Mouse (Mus musculus) forebrain, embryonic 14.5 days (tissue): ENCODE measurements at regions not wholly inside any gene's neighbourhood (a gene's known extent, or its start where the extent isn't known, plus 50 kb on each side); places are given as distances from the start of the nearest gene placed in this dataset.
"Not testable (repeated sequence)": the region's sequence is repeated elsewhere in the genome, so short reads cannot be mapped to it uniquely, and the experiment has no call there.

ENCODE experiments used
- ATAC-seq: fragments of 200-750 bp; cut with Nextera tagmentation; 2 replicates; pipeline ENCODE4 v1.8.0; 2017; ENCODE audit warnings: mild to moderate bottlenecking, moderate library complexity
- DNase-seq: peaks from one replicate; pipeline ENCODE4 v3.0.0-alpha.2; 2015; ENCODE audit warnings: low spot score
- H3K27ac ChIP-seq: fragments of 300-500 bp; sonication (generic); 2 replicates; pipeline ENCODE4 v1.5.1; 2014; ENCODE audit warnings: low read depth, mild to moderate bottlenecking, control low read depth, low read length, moderate library complexity
- H3K27me3 ChIP-seq: fragments of 300-500 bp; sonication (generic); replicated peaks from 2 replicates; pipeline ENCODE4 v1.6.1; 2014; ENCODE audit warnings: low read length, control low read depth, mixed read lengths; ENCODE audit not compliant: control insufficient read depth, insufficient read depth
- H3K36me3 ChIP-seq: fragments of 300-500 bp; sonication (generic); 2 replicates; pipeline ENCODE4 v1.6.1; 2014; ENCODE audit warnings: low read length, control low read depth; ENCODE audit not compliant: control insufficient read depth, insufficient read depth
- H3K4me1 ChIP-seq: fragments of 300-500 bp; sonication (generic); 2 replicates; pipeline ENCODE4 v1.6.1; 2014; ENCODE audit warnings: antibody characterized with exemption, low read length, control low read depth; ENCODE audit not compliant: control insufficient read depth, insufficient read depth
- H3K4me2 ChIP-seq: fragments of 300-500 bp; sonication (generic); 2 replicates; pipeline ENCODE4 v1.6.1; 2014; ENCODE audit warnings: mild to moderate bottlenecking, control low read depth, low read length
- H3K4me3 ChIP-seq: fragments of 300-500 bp; sonication (generic); 2 replicates; pipeline ENCODE4 v1.5.1; 2014; ENCODE audit warnings: low read depth, low read length, control low read depth
- H3K9ac ChIP-seq: fragments of 300-500 bp; sonication (generic); 2 replicates; pipeline ENCODE4 v1.6.1; 2014; ENCODE audit warnings: mild to moderate bottlenecking, low read length, control low read depth, moderate library complexity
- H3K9me3 ChIP-seq: fragments of 300-500 bp; sonication (generic); replicated peaks from 2 replicates; pipeline ENCODE4 v1.6.1; 2016; ENCODE audit warnings: low read length, control low read depth, mixed read lengths; ENCODE audit not compliant: control insufficient read depth
- WGBS: fragments of 180-500 bp; shearing (Covaris S2); extraction: QIAGEN DNeasy Blood & Tissue Kit; methylation state at CpG from one replicate; pipeline ENCODE4 v1.1.7; 2014; 5-methylcytosine and 5-hydroxymethylcytosine counted together

DNA sequence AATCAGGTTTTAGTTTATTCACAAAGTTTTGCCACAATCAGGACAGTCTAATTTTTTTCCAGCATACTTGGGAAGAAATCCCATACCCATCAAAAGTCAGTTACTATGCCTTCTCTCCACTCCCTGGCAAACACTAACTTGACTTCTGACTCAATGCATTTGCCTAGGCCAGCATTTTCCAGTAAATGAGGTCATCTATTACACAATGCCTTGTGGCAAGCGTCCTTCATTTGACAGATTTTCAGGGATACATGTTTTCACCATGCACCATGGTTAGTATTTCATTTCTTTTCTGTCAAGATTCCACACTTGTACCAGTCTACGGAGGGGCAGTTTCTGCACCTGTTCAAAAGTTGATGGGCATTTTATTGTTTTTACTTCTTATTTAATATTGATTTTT lies 88.4 kb upstream of the Slc2a12 start:
- not testable (repeated sequence) for ATAC-seq, H3K9me3 ChIP-seq, H3K4me2 ChIP-seq, H3K27me3 ChIP-seq, H3K9ac ChIP-seq, H3K4me3 ChIP-seq, H3K27ac ChIP-seq, H3K4me1 ChIP-seq, H3K36me3 ChIP-seq, DNase-seq
- WGBS = 92% methylated on average over 2 of the region's 2 CpGs

DNA sequence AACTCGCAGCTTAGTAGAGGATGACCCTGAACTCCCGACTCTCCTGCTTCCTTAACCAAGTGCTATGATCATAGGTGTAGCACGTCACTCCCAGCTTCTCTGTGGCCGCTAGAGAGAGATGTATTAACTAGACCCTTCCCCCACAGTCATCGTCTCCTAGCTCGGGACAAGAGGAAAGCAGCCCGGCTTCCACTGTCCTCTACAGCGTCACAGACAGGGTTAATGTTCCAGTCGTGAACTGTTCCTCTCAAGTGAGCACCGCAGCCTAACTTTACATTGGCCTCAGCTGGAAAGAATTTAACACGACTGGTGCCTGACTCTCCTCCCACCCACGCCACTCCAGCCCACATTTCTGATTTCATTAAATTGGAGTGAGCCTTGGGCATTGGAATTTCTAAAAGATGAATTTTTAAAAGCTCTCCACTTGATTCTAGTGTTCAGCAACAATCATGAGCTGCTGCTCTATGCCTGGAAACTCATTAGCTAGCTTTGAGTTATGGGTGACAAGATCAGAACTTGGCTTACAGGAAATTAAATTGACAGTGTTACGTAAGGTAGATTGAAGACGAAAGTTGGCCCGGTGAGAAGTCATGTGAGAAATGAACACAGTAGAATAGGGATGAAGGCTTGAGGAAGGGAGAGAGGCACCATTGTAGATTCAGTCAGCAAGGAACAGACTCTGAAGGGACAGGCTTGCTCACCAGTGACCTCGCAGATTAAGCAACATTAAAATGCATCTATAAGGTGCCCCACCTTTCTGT lies 75.4 kb upstream of the Slc2a12 start:
- not testable (repeated sequence) for H3K27ac ChIP-seq, H3K36me3 ChIP-seq, H3K4me3 ChIP-seq, H3K9ac ChIP-seq, H3K4me1 ChIP-seq, H3K4me2 ChIP-seq, DNase-seq, ATAC-seq, H3K9me3 ChIP-seq, H3K27me3 ChIP-seq
- 86% methylated on average over 14 of the region's 16 CpGs for WGBS

DNA sequence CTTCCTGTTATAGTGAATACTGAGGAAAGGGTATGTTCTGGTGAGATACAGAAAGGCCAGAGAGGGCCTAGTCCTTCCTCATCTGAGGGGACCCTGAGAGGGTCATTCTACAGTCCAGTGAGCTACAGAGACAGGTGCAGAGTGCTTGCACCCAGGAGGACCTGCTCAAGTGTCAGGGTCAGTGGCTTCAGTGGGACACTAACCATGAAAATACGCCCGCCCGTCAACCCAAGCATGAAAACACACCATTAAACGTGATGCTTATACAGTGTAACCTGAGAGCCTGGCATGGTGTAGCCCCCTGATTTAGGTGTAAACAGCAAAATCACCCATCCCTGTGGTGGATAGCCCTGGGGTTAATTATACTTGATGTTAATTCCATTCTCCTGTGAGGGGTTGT lies 70.8 kb upstream of the Slc2a12 start:
- H3K4me3 ChIP-seq, H3K36me3 ChIP-seq, H3K27me3 ChIP-seq, DNase-seq, H3K9ac ChIP-seq, H3K4me2 ChIP-seq, H3K4me1 ChIP-seq, ATAC-seq, H3K9me3 ChIP-seq, H3K27ac ChIP-seq: not testable (repeated sequence)
- WGBS = 91% methylated on average over 4 of the region's 4 CpGs

DNA sequence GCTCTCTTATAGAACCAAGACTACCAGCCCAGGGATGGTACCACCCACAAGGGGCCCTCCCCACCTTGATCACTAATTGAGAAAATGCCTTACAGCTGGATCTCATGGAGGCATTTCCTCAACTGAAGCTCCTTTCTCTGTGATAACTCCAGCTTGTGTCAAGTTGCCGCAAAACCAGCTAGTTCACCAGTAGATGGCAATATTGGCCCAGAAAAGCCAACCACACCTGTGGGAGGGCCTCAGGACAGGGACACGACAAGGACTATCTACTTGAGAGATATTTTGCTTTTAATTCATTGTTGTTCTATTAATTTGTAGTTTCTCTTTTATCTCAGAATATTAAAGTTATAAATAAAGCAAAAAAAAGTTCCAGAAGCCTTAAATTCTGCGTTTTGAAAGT lies 65.4 kb upstream of the Slc2a12 start:
- WGBS = 11% methylated on average over 3 of the region's 3 CpGs
- not testable (repeated sequence) for H3K27me3 ChIP-seq, H3K4me2 ChIP-seq, H3K9me3 ChIP-seq, H3K36me3 ChIP-seq, H3K27ac ChIP-seq, H3K4me3 ChIP-seq, H3K4me1 ChIP-seq, H3K9ac ChIP-seq
- DNase-seq (peak; percentile 79), ATAC-seq (peak; percentile 81)

DNA sequence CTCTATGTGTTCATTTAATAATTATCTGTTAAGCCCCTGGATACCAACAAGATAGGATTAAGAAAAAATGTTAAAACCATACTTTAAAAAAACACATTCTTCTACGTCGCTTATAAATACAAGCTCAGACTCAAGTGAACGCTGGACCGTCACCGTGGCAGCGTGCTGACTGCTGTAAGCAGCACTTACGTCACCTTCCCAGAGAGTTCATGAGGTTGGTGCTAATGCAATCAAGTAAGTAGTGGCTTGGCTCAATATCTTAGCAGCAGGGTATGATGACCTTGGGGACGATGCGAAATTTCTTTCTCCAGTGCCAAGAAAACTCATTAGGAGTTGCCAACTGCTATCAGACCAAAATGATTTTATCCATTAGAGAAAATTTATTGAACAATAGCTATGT lies 63.5 kb upstream of the Slc2a12 start:
- not testable (repeated sequence) for H3K4me1 ChIP-seq, H3K9ac ChIP-seq, H3K27ac ChIP-seq, H3K4me3 ChIP-seq, H3K9me3 ChIP-seq, ATAC-seq, DNase-seq, H3K36me3 ChIP-seq, H3K27me3 ChIP-seq, H3K4me2 ChIP-seq
- WGBS = 75% methylated on average over 9 of the region's 9 CpGs

DNA sequence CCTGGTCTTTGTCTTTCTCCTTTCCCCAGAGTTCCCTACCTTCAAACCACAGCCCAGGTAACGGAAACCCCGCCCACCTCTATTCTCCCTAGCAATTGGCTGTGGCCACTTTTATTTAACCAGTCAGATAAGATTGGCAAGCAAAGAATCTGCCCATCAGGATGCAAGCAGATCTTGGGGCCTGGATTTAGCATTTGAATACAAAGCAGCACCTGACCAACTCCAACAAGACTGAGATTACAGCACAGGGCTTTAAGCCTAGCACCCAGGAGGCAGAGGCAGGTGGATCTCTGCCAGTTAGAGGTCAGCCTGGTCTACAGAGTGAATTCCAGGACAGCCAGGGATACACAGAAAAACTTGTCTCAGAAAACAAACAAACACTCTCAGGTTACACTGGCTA lies 61.5 kb upstream of the Slc2a12 start:
- H3K9me3 ChIP-seq, H3K27ac ChIP-seq, H3K4me2 ChIP-seq, ATAC-seq, H3K36me3 ChIP-seq, H3K4me3 ChIP-seq, H3K9ac ChIP-seq, DNase-seq, H3K27me3 ChIP-seq, H3K4me1 ChIP-seq: not testable (repeated sequence)
- WGBS = 95% methylated on average over 2 of the region's 2 CpGs

DNA sequence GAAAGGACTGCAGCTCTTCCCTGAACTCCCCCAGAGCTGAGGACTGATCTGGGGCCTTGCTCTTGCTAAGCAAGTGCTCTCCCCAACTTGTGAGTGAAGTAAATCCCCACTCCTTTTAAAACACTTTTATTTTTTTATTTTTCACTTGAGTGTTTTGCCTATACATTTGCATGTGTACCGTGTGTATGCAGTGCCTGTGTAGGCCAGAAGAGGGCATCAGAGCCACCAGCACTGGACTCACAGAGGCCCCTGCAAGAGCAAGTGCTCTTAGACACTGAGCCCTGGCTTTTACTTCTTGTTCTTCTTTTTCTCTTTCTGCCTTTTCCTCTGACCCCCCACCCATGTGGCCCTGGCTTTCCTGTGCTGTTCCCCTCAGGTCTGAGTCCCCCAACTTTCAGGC lies 56.2 kb upstream of the Slc2a12 start:
- not testable (repeated sequence) for H3K9me3 ChIP-seq, ATAC-seq, DNase-seq, H3K9ac ChIP-seq, H3K4me3 ChIP-seq, H3K4me2 ChIP-seq, H3K27me3 ChIP-seq, H3K4me1 ChIP-seq, H3K27ac ChIP-seq, H3K36me3 ChIP-seq
- WGBS = 90% methylated on average over 1 of the region's 1 CpGs

DNA sequence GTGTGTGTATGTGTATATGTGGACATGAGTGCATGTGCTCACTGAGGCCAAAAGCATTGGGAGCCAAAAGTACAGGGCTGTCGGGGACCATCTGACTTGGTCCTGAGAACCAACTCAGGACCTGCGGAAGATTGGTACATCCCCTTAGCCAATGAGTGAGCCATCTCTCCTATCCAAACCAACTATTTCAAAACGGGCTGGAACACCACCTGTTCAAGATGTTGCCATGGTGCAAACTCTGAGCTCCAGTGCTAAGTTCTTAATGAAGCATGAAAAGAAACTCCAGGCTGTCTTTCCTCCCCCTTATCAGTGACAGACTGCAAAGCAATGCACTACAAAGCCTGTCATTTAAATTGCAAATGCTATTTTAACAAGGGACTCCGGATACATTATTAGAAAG lies 53.1 kb upstream of the Slc2a12 start:
- not testable (repeated sequence) for H3K27me3 ChIP-seq, H3K9ac ChIP-seq, H3K9me3 ChIP-seq, H3K36me3 ChIP-seq, H3K4me1 ChIP-seq, H3K27ac ChIP-seq, H3K4me2 ChIP-seq, H3K4me3 ChIP-seq, DNase-seq
- ATAC-seq = peak; percentile 52
- 28% methylated on average over 4 of the region's 4 CpGs for WGBS

GRCm38 (mm10) chr10:22592189-22592603 lies 52.6 kb upstream of the Slc2a12 start:
- not testable (repeated sequence) for H3K4me3 ChIP-seq, H3K4me2 ChIP-seq, H3K27ac ChIP-seq, H3K4me1 ChIP-seq, H3K27me3 ChIP-seq, H3K36me3 ChIP-seq, H3K9ac ChIP-seq, DNase-seq, H3K9me3 ChIP-seq
- peak; percentile 29; the same call in 1 of the 2 replicates for ATAC-seq
- WGBS = 27% methylated on average over 4 of the region's 4 CpGs
